Mouse (Mus musculus): Measurements from ENCODE around the gene Mns1. TPM values are rescaled to one million over a fixed set of nuclear protein-coding genes. Genes with fewer than 3 reads are reported as not detected.

Gene Mns1
- polyA plus RNA-seq (2014; fragmentation: Illumina TruSeq; extraction: RNeasy Lipid Tissue Mini Kit (QIAGEN cat#74804); ENCODE audit: low read depth, low replicate concordance), result 4.5 TPM

GRCm38 (mm10) chr9:72437822-72438701 is at the start of gene Mns1:
Mns1 (plus strand) TSS chr9:72438011.

GRCm38 (mm10) chr9:72492194-72492565 is 54.4 kb downstream of the Mns1 start, which contains the start of gene Tex9:
Tex9 (minus strand) TSS chr9:72492212.

Other genes with a start within 250 kb of the Mns1 start
- 92.7 TPM for gene Zfp280d, start 163.2 kb upstream of the Mns1 start, polyA plus RNA-seq (2014; fragmentation: Illumina TruSeq; extraction: RNeasy Lipid Tissue Mini Kit (QIAGEN cat#74804); ENCODE audit: low read depth, low replicate concordance)
- 15.1 TPM for gene Tex9, start 54.2 kb downstream of the Mns1 start, polyA plus RNA-seq (2014; fragmentation: Illumina TruSeq; extraction: RNeasy Lipid Tissue Mini Kit (QIAGEN cat#74804); ENCODE audit: low read depth, low replicate concordance)
- 49.0 TPM for gene Rfx7, start 94.2 kb downstream of the Mns1 start, polyA plus RNA-seq (2014; fragmentation: Illumina TruSeq; extraction: RNeasy Lipid Tissue Mini Kit (QIAGEN cat#74804); ENCODE audit: low read depth, low replicate concordance)
- gene Nedd4, start 224.3 kb downstream of the Mns1 start, polyA plus RNA-seq (2014; fragmentation: Illumina TruSeq; extraction: RNeasy Lipid Tissue Mini Kit (QIAGEN cat#74804); ENCODE audit: low read depth, low replicate concordance), result 646 TPM